Mouse (Mus musculus) ES-E14 (cell line): ENCODE data around the gene Trove2.

Experiments
- CHD2 ChIP-seq: IDR thresholded peaks from 2 replicates; pipeline ENCODE4 v1.6.1; 2014; ENCODE audit warnings: mild to moderate bottlenecking, low read depth, low read length, inconsistent platforms
- HCFC1 ChIP-seq: IDR thresholded peaks from 2 replicates; pipeline ENCODE4 v1.6.1; 2012; ENCODE audit warnings: low read length, inconsistent platforms, borderline replicate concordance; ENCODE audit not compliant: insufficient read depth
- MAFK ChIP-seq: IDR thresholded peaks from 2 replicates; pipeline ENCODE4 v1.6.1; 2014; ENCODE audit warnings: mild to moderate bottlenecking, low read depth, low read length, inconsistent platforms; ENCODE audit not compliant: insufficient read depth
- ZC3H11A ChIP-seq: IDR thresholded peaks from 2 replicates; pipeline ENCODE4 v1.6.1; 2012; ENCODE audit warnings: low read depth, mild to moderate bottlenecking, inconsistent platforms, low read length, borderline replicate concordance

DNA sequence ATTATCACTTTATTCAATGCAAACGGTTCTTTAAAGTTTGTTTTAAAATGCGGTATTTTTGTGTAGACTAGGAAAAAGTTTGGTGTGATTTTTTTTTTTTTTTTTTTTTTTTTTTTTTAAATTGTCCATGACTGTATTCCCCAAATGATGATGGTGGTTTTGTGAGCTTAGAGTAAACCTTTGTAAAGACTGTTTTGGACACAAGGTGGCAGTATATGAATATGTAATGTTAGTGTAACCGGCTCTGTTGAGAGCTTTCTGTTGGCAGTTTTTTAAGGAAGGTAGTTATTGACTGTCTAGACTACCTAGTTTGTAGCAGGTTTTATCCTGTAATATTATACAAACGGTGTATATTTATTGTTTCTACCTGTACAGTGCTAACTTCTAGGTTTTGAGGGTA lies 26.7 kb upstream of the Trove2 start:
- TF ChIP-seq ZC3H11A (no peak), CHD2 (no peak), HCFC1 (no peak), MAFK (no peak)
